Mouse (Mus musculus) effector memory CD4-positive, alpha-beta T cell, adult 7 months (primary cell): ENCODE results near the gene Tmem141. TPM values are rescaled to one million over a fixed set of nuclear protein-coding genes. Genes with fewer than 3 reads are reported as not detected.

Experiments used
- polyA plus RNA-seq: library from polyadenylated mRNA; unstranded; fragments of 100-300 nt; shearing (Covaris generic); gene quantifications from one replicate; pipeline ENCODE4 v1.2.1, GENCODE M21; 2017

Gene Tmem141
- 4.9 TPM for polyA plus RNA-seq

DNA sequence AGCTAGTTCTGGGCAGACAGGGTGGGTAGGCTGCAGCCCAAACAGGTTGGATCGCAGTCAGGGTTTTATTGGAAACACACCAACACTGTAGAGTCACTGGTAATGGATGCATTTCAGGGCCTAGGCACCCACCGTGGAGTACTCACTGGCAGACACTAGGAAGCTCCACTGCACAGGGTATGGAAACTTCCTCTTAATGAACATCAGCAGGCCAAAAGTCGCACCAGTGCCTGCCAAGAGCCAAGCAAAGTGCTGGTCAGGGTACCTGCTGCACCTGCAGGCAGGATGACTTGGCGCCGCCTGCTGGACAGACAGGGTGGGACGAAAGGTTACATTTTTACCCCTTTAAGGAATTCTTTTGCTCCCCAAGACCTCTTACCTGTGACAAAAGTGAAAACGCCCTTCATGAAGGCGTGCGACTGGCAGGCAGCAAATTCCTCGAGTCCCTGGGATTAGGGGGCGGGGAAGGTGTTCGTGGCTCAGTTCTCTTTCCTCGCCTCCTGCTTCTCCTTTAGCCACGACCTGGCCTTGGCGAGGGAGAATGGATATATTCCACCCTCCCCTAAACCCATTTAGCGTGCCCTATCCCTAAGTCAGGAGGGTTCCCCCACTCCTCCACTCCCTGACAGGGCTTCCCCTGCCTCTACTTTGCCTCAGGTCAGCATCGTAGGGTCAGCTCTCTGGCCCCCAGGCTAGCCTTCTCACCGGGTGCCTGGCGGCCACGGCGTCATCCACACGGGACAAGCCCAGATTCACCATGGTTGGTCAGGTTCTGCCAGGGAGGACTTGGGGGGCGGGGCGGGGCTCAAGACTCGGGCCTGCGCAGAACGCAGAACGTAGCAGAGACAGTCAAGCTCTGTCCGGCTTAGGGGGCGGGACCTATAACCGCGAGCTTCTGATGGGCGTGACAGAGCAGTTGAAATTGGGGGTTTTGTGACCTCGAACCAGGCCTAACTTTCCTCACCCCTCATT, at the start of gene Tmem141:
TSS of gene Tmem141 (minus strand) at position 777 of the 972 bp plus-strand sequence.

DNA sequence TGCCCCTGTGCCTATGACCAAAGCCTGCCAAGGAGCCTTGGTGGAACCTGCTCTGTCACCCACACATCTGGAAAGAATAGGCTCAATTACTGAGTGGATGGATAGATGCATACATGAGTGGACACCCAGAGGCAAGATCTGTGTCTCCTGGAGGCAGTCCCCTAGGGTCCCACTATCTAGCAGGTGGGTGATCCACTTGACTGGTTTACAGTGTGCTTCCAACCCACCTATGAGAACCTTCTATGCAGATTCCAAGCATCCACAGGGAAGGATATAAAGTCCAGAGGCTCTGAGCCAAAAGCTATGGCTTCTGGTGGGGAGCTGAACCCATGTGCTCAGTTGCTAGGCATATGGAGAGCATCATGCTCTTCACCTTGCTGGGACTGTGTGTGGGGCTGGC, 35.8 kb upstream of the Tmem141 start, which contains the start of gene Lcn5:
TSS of gene Lcn5 (plus strand) at position 301 of the 400 bp plus-strand sequence.

DNA sequence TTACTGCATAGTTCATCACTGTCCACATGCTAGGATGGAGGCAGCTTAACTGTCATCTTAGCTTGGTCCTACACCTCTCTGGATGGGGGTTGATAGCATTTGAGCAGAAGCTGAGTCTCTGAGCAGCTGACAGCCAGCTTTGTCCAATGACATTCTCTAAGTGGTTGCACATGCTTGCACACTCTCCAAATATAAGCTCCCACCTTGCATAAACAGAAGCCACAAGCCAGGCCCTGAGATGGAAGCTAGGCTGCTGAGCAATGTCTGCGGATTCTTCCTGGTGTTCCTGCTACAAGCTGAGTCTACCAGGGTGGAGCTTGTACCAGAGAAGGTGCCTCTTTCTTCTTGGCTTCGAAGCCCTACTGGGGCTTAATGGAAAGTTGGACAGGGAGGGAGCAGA, 31.1 kb upstream of the Tmem141 start, which contains the start of gene Lcn8:
TSS of gene Lcn8 (plus strand) at position 219 of the 400 bp plus-strand sequence.

DNA sequence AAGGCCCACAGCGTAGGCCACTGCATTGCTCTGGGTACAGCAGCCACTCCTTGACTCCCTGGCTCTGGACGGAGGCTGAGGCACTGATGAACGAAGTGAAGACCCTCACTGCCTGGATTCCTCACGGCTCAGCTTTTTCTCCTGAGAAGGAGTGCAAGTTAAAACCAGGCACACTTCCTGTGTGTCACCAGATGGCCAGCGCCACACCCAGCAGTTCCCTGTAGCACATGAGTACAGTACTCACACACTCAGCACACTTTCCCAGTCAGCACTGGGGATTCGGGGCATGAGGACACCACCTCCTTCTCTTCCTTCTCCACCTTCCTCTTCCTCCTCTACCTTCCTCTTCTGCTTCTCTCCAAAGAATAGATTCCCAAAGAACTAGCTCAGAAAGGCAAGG, 6.0 kb upstream of the Tmem141 start, which contains the start of gene Fcna:
TSS of gene Fcna (minus strand) at position 220 of the 400 bp plus-strand sequence.

GRCm38 (mm10) chr2:25617578-25617977, 4.2 kb downstream of the Tmem141 start, which contains the start of gene Ccdc183:
Ccdc183 (minus strand) TSS chr2:25617678.

DNA sequence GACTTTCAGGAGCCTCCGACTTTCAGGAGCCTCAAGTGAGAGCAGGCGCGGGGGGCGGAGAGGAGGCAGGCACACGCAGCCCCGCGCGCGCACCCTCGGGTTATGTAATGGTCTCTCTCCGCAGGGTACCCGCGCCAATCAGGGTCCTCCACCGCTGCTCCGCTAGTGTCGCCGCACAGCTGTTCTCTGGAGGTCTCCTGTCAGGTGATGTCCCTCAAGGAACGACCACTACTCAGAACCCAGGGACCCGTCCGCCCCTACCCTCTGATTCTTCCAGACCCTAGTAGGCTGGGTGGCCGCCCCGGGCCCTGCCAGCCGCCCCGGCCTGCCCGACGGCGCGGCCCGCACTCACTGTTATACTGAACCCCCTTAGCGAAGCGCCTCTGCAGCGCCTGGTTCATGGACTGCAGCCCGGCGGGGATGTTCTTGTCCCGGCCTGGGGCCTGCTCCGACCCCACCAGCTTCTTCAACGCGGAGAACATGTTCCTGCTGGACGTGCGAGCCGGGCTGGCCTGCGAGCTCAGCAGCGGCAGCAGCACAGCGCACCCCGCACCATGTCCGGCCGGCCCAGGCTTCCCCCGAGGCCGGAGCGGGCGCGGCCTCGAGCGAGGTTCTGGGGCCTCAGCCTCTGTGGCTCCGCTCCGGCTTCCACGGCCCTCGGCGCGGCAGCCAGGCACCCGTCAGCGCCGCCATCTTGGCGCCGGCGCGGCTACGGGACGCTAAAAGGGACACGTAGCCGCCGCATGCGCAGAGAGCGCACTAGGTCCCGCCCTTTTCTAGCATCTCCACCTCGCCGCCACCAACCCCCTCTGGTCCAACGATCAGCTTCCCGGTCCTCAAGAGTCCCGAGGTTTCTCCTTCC, 13.8 kb downstream of the Tmem141 start, which contains the start of gene Rabl6:
TSS of gene Rabl6 (minus strand) at position 761 of the 862 bp plus-strand sequence.

GRCm38 (mm10) chr2:25581294-25581864, 40.4 kb downstream of the Tmem141 start, which contains the start of gene Ajm1:
Ajm1 (minus strand) TSS chr2:25581757.

GRCm38 (mm10) chr2:25574579-25575431, 47.0 kb downstream of the Tmem141 start, which contains the start of the genes Mamdc4 and Phpt1:
Mamdc4 (minus strand) TSS chr2:25574845.
Phpt1 (minus strand) TSS chr2:25575224.

Other genes with a start within 250 kb of the Tmem141 start
- not detected for gene Sapcd2, start 249.7 kb downstream of the Tmem141 start, polyA plus RNA-seq
- gene Entpd2, start 226.1 kb downstream of the Tmem141 start, polyA plus RNA-seq: not detected
- 2.1 TPM for gene Npdc1, start 222.7 kb downstream of the Tmem141 start, polyA plus RNA-seq
- 0.26 TPM for gene Fut7, start 198.7 kb downstream of the Tmem141 start, polyA plus RNA-seq
- gene Abca2, start 193.3 kb downstream of the Tmem141 start, polyA plus RNA-seq: 51.3 TPM
- 1.0 TPM for gene Clic3, start 165.2 kb downstream of the Tmem141 start, polyA plus RNA-seq
- gene Paxx, start 160.9 kb downstream of the Tmem141 start, polyA plus RNA-seq: 50.2 TPM
- gene Ptgds, start 152.0 kb downstream of the Tmem141 start, polyA plus RNA-seq: not detected
- not detected for gene Lcn12, start 128.1 kb downstream of the Tmem141 start, polyA plus RNA-seq
- gene Fbxw5, start 121.3 kb downstream of the Tmem141 start, polyA plus RNA-seq: 71.7 TPM
- gene C8g, start 120.3 kb downstream of the Tmem141 start, polyA plus RNA-seq: 4.6 TPM
- gene Traf2, start 75.1 kb downstream of the Tmem141 start, polyA plus RNA-seq: 81.5 TPM
- 237 TPM for gene Edf1, start 64.2 kb downstream of the Tmem141 start, polyA plus RNA-seq
- 1.4 TPM for gene Mamdc4, start 47.2 kb downstream of the Tmem141 start, polyA plus RNA-seq
- gene Phpt1, start 46.8 kb downstream of the Tmem141 start, polyA plus RNA-seq: 49.8 TPM
- 1.1 TPM for gene Ajm1, start 40.2 kb downstream of the Tmem141 start, polyA plus RNA-seq
- 33.1 TPM for gene Rabl6, start 13.5 kb downstream of the Tmem141 start, polyA plus RNA-seq
- gene Ccdc183, start 4.3 kb downstream of the Tmem141 start, polyA plus RNA-seq: 0.22 TPM
- not detected for gene Fcna, start 6.0 kb upstream of the Tmem141 start, polyA plus RNA-seq
- not detected for gene Lcn8, start 31.1 kb upstream of the Tmem141 start, polyA plus RNA-seq
- gene Lcn5, start 35.9 kb upstream of the Tmem141 start, polyA plus RNA-seq: not detected
- not detected for gene Lcn6, start 54.8 kb upstream of the Tmem141 start, polyA plus RNA-seq
- gene Lcn10, start 60.7 kb upstream of the Tmem141 start, polyA plus RNA-seq: 0.46 TPM
- not detected for gene Obp2a, start 78.0 kb upstream of the Tmem141 start, polyA plus RNA-seq
- 23.6 TPM for gene Bmyc, start 84.7 kb upstream of the Tmem141 start, polyA plus RNA-seq
- gene Obp2b, start 115.0 kb upstream of the Tmem141 start, polyA plus RNA-seq: not detected
- gene Lcn3, start 143.6 kb upstream of the Tmem141 start, polyA plus RNA-seq: not detected
- not detected for gene Lcn11, start 155.0 kb upstream of the Tmem141 start, polyA plus RNA-seq
- not detected for gene Gm13539, start 160.3 kb upstream of the Tmem141 start, polyA plus RNA-seq
- 0.73 TPM for gene Glt6d1, start 193.8 kb upstream of the Tmem141 start, polyA plus RNA-seq
- not detected for gene Lcn9, start 201.1 kb upstream of the Tmem141 start, polyA plus RNA-seq
- not detected for gene Sohlh1, start 225.2 kb upstream of the Tmem141 start, polyA plus RNA-seq
- gene Kcnt1, start 241.7 kb upstream of the Tmem141 start, polyA plus RNA-seq: 0.15 TPM